Mouse (Mus musculus): ENCODE measurements around the gene Gca.

DNA sequence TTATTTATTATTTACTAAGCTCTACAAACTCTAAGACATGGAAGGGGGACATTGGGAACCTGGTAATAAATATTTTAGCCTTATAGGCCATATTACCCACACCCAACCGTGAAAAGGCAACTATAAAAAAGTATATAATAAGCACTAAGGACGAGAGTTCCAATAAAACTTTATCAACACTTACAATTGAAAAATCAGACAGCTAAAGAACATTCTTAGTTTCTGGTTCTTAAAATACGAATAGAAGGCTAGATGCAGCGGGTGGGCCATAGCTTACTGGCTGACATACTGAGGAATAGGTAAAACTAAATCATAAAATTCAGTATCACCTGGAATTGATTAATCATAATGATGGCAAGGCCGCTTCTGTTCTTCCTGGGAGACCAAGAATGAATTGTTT, 19.2 kb upstream of the Gca start:
- TF ChIP-seq CTCF (IDR thresholded peaks at IDR 0.05; ENCODE audit: extremely low read depth, insufficient read length, insufficient replicate concordance, low read depth, low read length) (no peak), POLR2A (IDR thresholded peaks at IDR 0.05; ENCODE audit: low read depth, low read length) (no peak)

Data from small intestine, adult 2 months (tissue).